23 mouse cellular contexts compared by ENCODE assay signal in the genomic region with DNA sequence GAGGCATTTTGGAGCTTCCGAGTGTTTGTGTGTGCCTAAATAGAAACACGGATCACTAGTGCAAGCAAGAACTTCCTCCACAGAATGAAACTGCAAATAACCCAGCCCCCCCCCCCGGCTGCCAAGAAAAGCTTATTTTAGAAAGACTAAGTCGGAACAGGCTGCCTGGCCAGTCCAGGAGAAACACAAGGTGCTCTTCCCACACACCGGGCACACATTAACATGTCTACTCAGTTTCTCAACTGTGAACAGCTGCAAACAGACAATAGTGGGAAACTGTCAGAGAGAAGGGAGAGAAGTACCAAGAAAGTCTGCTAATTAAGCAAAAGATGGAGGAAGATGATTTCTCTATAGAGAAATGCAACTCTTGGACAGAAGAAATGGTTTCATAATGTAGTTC.
DNase-seq lines count a peak whose midpoint lies in the region; ATAC-seq lines count a peak whose summit lies in the region.
"Had no signal": no experiment of that assay in that cellular context is flagged by ENCODE, and none has a peak within 500 bp of the region (broad histone marks: within the 10 kb centered on the region; RNA-seq: fewer than 3 reads in every experiment).

No protein-coding gene starts in this region.

- H3K27me3 ChIP-seq in heart, embryonic 13.5 days (replicated peaks): no peaks in the 10 kb centered on the region
- no peaks in the 10 kb centered on the region for H3K27me3 ChIP-seq in megakaryocyte, embryonic 14.5 days (replicated peaks)
- H3K27me3 ChIP-seq: liver, embryonic 12.5 days had no signal

- H3K4me1 ChIP-seq in heart, embryonic 13.5 days: peaks cover 4% of the 10 kb centered on the region; the same call in 1 of the 2 replicates
- H3K4me1 ChIP-seq in megakaryocyte, embryonic 14.5 days: peaks cover 7% of the 10 kb centered on the region; the same call in 1 of the 2 replicates
- H3K4me1 ChIP-seq: forebrain, embryonic 10.5 days; liver, embryonic 12.5 days had no signal

- no peak overlapping the region for H3K27ac ChIP-seq in heart, embryonic 13.5 days (replicated peaks)
- H3K27ac ChIP-seq: forebrain, embryonic 10.5 days; hindbrain, embryonic 10.5 days; layer of hippocampus, adult 2 months; liver, embryonic 12.5 days had no signal

- DNase-seq in heart, postnatal 4 days: no peak
- DNase-seq in left cerebral cortex, adult 9 months (ENCODE audit: low spot score in 2 of 2): peak; percentile 23 to 61
- DNase-seq in right cerebral cortex, postnatal 36 days (ENCODE audit: low spot score in 2 of 2): peak; percentile 34 to 61
- DNase-seq in retina, embryonic 14.5 days (ENCODE audit: low spot score): no peak
- no peak for DNase-seq in liver
- DNase-seq: adrenal gland, postnatal 25 days; B cell, adult 2 months; cerebellum, adult 18-20 months; cerebellum, postnatal 36 days; kidney, adult 11 months; kidney, postnatal 10 days; lung, embryonic 14.5 days; lung, postnatal 4 days; thymus, postnatal 14 days had no signal

- H3K4me3 ChIP-seq in heart, embryonic 13.5 days: no peak overlapping the region
- peak overlapping the region; percentile 65 for H3K4me3 ChIP-seq in megakaryocyte, embryonic 14.5 days (replicated peaks)
- H3K4me3 ChIP-seq: forebrain, embryonic 10.5 days; hindbrain, embryonic 10.5 days; layer of hippocampus, adult 2 months; liver, embryonic 12.5 days had no signal

- peaks cover under 1% of the 10 kb centered on the region; the same call in 1 of the 2 replicates for H3K9me3 ChIP-seq in heart, embryonic 13.5 days
- peaks cover 11% of the 10 kb centered on the region; the same call in 1 of the 2 replicates for H3K9me3 ChIP-seq in megakaryocyte, embryonic 14.5 days

- H3K36me3 ChIP-seq in heart, embryonic 13.5 days: no peaks in the 10 kb centered on the region
- no peaks in the 10 kb centered on the region for H3K36me3 ChIP-seq in megakaryocyte, embryonic 14.5 days (replicated peaks; ENCODE audit: low read length)
- H3K36me3 ChIP-seq: forebrain, embryonic 10.5 days; hindbrain, embryonic 10.5 days; liver, embryonic 12.5 days had no signal

- no peak overlapping the region for H3K9ac ChIP-seq in heart, embryonic 13.5 days
- H3K9ac ChIP-seq: liver, embryonic 12.5 days; lung, embryonic 14.5 days had no signal

- peak overlapping the region; percentile 18 for H3K4me2 ChIP-seq in heart, embryonic 13.5 days
- H3K4me2 ChIP-seq: heart, embryonic 11.5 days; liver, embryonic 12.5 days; lung, embryonic 14.5 days; midbrain, embryonic 11.5 days had no signal

- WGBS in heart, embryonic 13.5 days: 51% methylated on average over 5 of the region's 5 CpGs

- ATAC-seq in heart, embryonic 13.5 days (ENCODE audit: extremely low read depth, insufficient number of reproducible peaks, low FRiP score, low TSS enrichment): no peak
- ATAC-seq in megakaryocyte, adult 5-6 weeks (ENCODE audit: poor library complexity, severe bottlenecking): no peak
- ATAC-seq: liver, embryonic 12.5 days had no signal

Comparison
In these comparisons a context has a peak if more than half of its experiments do, and no peak if none do; other contexts are left out.
1. DNase-seq: peak in left cerebral cortex, adult 9 months (2 of 2) and right cerebral cortex, postnatal 36 days (2 of 2); none in heart, postnatal 4 days (single experiment), retina, embryonic 14.5 days (single experiment) and liver (single experiment).